Mouse (Mus musculus): ENCODE measurements around the gene Itga2. TPM values are rescaled to one million over a fixed set of nuclear protein-coding genes. Genes with fewer than 3 reads are reported as not detected.

The Itga2 gene
- total RNA-seq, 2 experiments from 2014 or later, result 0.43 to 2.3 TPM

DNA sequence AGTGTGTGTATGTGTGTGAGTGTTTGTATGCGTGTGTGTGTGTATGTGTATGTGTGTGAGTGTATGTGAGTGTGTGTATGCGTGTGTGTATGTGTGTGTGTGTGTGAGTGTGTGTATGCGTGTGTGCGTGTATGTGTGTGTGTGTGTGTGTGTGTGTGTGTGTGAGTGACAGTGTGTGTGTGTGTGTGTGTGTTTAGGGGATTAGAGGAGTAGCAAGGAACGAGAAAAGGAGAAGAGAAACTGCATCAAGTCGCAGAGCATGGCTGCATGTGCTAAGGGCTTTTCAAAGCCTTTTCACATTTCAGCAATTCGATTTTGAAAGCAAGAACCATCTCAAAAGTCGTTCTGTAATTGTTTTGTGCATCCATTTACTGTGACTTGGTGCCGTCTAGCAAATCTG is 21.3 kb downstream of the Itga2 start:
- H3K27ac ChIP-seq, result 0 out of 2 replicates have a peak overlapping the region, but pooled peaks have one; percentile 5
- intact Hi-C loops (cut with DNase I), result no loop called here
- no peak for DNase-seq
- TF ChIP-seq CTCF (IDR thresholded peaks at IDR 0.05), result no peak
- no peak overlapping the region for H3K4me3 ChIP-seq

DNA sequence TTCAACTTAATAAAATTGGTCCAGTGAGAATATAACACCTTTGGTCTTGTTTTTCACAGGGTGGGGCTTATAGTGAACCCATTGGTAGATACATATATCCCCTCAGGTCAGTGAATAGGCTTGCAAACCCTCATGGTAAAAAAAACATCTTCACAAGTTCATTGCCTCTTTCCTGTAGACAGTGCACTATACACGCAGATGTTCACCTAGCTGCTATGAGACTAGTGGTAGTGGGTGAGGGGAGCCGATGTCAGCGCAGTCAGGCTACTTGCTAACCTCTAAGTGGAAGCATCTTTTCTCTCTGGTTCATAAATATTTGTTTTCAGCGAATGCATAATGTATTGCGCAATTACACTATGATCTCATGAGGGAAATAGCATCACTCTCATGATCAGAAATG is 22.4 kb downstream of the Itga2 start:
- DNase-seq, result no peak
- no peak for TF ChIP-seq CTCF (IDR thresholded peaks at IDR 0.05)
- intact Hi-C loops (cut with DNase I), result no loop called here
- H3K27ac ChIP-seq, result no peak overlapping the region
- no peak overlapping the region for H3K4me3 ChIP-seq

DNA sequence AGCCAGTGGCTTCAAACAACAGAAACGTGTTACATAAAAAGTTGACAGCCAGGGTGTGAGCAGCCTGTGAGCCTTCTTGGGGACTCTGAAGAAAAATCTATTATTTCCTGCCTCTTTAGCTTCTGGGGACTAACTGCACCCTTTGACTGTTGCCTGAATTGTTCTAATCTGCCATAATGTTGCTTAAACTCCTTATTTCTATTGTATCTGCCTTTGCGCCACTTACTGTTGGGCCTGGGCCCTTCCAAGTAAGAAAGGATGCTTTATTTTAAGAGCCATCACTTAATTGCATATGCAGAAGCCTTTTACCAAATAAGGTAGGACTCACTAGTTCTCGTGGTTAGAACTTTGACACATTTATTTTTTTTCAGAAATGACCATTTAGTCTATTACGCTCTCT is 24.0 kb downstream of the Itga2 start:
- no peak overlapping the region for H3K4me3 ChIP-seq
- no peak overlapping the region for H3K27ac ChIP-seq
- no peak for DNase-seq
- intact Hi-C loops (cut with DNase I), result no loop called here
- TF ChIP-seq CTCF (IDR thresholded peaks at IDR 0.05), result no peak

DNA sequence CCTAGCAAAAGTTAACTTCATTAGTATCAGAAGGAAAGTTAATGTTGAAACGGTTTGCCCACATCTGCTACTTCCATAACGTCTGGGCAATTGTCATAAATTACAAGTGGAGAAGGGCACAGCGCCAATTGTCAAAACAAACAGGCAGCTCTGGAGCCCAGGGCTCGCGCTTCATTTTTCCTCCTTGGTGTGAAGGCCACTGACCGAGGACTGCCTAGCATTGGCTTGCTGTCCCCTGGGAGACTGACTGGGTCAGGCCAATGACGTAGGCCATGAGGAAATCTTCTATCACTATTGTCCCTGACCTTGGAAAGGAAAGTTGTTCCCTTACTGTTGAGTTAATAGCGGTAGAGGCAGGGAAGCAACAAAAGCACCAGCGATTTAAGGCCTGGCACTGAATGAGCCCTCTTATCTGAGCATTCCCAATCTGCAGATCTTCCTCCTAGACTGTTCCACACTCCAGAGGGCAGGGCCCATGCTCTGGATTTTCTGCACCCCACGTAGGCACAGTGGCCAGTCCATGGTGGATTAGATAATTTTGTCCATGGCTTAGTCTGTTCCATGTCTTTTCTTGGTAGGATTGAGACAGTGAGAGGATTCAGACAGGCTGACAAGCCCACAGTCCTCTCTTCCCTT is 35.0 kb downstream of the Itga2 start:
- H3K4me3 ChIP-seq, result peak overlapping the region; percentile 38
- TF ChIP-seq CTCF (IDR thresholded peaks at IDR 0.05), result no peak
- peak overlapping the region; percentile 74 for H3K27ac ChIP-seq
- intact Hi-C loops (cut with DNase I), result loop anchor here (5.0 kb wide), 1 partner anchor 60 kb away; no protein-coding TSS in a partner anchor
- peak; percentile 70 for DNase-seq

DNA sequence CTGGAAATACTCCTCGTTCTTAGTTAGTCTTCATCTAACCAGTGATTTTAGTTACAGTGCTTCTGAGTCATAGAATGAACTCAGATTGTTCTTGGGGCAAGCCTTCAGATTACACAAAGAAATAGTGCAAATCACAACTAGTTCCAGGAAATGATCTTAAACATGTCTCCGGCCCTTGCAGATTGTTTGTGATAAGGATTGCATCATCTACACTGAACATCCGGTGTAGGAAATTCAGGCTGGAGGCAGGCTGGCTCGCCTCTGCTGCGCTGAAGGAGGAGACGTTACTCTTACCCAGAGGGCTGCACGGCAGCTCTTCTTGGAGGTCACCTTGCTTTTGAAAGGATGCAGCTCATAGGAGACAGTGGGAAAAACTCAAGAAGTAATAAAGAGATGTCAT is 36.0 kb downstream of the Itga2 start:
- Histone ChIP-seq H3K4me3 (peak overlapping the region; percentile 38; the same call in 1 of the 2 replicates), H3K27ac (peak overlapping the region; percentile 74)
- DNase-seq, result no peak
- intact Hi-C loops (cut with DNase I), result loop anchor here (5.0 kb wide), 1 partner anchor 59 kb away; no protein-coding TSS in a partner anchor
- no peak for TF ChIP-seq CTCF (IDR thresholded peaks at IDR 0.05)

DNA sequence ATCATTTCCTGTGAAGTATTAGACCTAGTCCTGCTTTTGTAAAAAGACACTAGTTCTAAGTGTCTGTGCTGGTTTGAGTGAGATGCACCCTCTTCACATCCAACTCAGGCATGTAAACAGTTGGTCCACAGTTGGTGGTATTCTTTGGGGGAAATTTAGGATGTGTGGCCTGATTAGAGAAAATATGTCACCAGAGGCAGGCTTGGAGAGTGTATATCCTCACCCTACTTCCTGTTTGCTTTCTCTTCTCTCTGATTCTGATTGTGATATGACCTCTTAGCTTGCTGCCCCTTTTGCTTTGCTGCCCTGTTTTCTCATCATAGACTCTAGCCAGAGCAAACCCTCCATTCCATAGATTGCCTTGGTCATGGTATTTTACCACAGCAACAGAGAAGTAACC is 37.2 kb downstream of the Itga2 start:
- Histone ChIP-seq H3K4me3 (no peak overlapping the region), H3K27ac (no peak overlapping the region)
- intact Hi-C loops (cut with DNase I), result loop anchor here (5.0 kb wide), 1 partner anchor 57 kb away; no protein-coding TSS in a partner anchor
- TF ChIP-seq CTCF (IDR thresholded peaks at IDR 0.05), result no peak
- no peak for DNase-seq

DNA sequence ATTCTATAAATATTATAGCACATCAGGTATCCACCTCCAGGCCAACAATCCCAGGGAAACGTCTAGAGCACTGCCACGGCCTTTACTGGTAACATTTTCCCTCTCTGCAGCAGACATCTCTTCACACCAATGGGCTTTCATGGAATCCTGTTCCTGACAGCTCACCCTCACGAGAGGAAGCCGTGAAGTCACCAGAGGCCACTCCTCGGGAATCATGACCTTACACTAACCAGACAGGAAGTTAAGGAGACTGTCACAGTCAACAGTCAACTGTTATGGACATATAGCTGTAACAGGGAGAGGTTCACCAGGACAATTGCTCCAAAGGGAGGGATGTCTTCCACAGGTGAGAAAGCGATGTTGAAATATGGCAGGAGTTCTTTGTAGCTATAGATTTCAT is 40.2 kb downstream of the Itga2 start:
- H3K27ac ChIP-seq, result no peak overlapping the region

DNA sequence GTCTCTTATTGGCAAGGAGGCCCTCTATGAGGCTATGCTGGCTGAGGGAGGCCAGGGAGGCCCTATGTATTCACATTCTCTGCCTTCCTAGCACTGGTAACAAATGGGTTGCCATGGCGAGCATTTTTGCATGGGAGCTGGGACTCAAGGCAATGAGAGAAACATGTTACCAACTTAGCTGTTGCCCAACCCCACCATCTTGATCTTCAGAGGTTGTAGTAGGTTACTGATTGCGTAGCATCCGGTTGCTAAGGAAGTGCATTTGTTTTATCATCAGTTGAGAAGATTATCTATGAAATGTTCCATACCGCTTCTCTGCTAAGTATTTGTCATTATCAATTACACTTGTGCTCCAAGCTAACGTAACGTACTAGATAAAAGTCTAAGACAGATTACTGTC is 44.2 kb downstream of the Itga2 start:
- DNase-seq, result no peak
- Histone ChIP-seq H3K4me3 (no peak overlapping the region), H3K27ac (no peak overlapping the region)
- no peak for TF ChIP-seq CTCF (IDR thresholded peaks at IDR 0.05)
- intact Hi-C loops (cut with DNase I), result no loop called here

More for the DNA sequence above, 40.2 kb downstream of the Itga2 start:
- no peak for TF ChIP-seq CTCF (IDR thresholded peaks at IDR 0.05)
- H3K4me3 ChIP-seq, result no peak overlapping the region
- intact Hi-C loops (cut with DNase I), result no loop called here
- DNase-seq, result no peak

DNA sequence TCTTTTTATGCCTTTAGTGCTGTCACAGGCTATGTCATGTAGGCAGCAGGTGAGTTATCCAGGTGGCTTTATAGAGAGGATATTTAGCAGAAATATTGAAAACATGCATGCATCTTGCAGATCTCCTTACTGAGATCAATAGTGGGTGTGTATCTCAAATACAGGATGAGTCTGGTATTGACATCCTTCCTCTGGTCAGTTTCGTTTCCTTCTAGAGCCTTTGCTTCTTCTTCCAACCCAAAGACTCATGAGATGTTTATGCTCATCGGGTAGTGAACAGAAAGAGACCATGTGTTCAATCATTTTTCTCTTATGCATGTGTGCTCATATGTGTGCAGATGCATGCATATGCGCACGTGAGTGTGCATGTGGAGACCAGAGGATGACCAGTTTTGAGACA is 44.6 kb downstream of the Itga2 start:
- no peak overlapping the region for H3K27ac ChIP-seq
- no peak for DNase-seq
- intact Hi-C loops (cut with DNase I), result no loop called here
- no peak for TF ChIP-seq CTCF (IDR thresholded peaks at IDR 0.05)
- H3K4me3 ChIP-seq, result no peak overlapping the region

DNA sequence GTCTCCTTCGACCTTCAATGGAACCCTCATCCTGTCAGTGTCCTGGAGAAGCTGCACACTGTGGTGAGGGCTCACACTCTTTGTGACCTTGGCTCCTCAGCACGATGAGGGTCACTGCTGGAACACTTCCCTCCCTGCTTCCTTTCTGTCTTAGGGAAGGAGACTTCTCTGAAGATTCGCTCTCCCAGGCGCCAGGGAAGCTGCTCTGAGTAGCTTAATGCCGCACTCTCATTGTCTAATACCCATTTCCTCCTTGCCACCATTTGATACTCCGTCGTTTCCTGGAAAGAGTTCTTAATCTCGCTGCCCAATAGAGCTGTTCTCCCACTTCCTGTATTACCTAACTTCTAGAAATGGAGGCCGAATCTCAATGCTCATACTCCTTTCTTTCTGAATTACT is 46.7 kb downstream of the Itga2 start:
- H3K4me3 ChIP-seq, result peak overlapping the region; percentile 37
- intact Hi-C loops (cut with DNase I), result no loop called here
- TF ChIP-seq CTCF (IDR thresholded peaks at IDR 0.05), result no peak
- H3K27ac ChIP-seq, result no peak overlapping the region
- no peak for DNase-seq

DNA sequence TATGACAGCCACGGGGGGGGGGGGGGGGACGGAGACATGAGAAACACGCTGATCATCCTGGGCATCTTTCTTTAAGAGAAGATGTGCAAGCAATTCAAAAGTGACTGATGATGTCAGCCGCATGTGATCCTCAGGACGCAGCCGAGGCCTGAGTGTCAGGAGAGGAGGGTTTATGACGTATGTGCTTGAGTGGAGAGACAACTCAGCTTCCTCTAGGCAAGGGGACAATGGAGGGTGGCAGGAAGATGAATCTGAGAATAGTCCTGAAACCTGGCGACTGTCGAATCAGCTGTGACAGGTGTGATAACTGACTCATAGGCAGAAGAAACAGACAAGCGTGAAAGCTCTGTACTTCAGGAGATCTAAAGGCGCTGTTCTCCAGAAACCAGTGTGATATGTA is 53.2 kb downstream of the Itga2 start:
- intact Hi-C loops (cut with DNase I), result no loop called here
- no peak for TF ChIP-seq CTCF (IDR thresholded peaks at IDR 0.05)
- Histone ChIP-seq H3K27ac (no peak overlapping the region), H3K4me3 (no peak overlapping the region)
- no peak for DNase-seq

DNA sequence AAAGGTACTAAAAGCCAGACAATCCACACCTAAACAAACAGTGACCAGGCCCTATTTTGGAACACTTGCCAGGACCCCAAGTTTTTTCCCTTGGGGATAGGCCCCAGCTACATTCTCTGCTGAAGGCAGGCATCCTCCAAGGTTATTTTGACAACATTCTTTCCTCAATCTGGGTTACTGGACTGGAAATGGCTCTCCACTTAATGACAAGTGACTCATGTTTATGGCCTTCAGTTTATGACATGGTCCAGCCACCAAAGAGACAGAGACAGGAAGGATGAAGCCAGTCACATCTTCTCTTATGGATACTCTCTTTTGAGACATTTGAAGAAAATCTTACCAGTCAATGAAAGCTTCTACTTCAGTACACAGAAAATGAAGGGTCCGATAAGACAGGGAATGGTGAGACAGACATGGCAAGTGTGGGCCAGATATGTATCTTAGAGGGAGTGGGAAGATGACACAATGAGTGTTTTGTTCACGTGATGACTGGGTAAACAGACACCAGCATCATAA is 55.8 kb downstream of the Itga2 start:
- intact Hi-C loops (cut with DNase I), result no loop called here
- Histone ChIP-seq H3K27ac (no peak overlapping the region), H3K4me3 (no peak overlapping the region)
- no peak for DNase-seq
- no peak for TF ChIP-seq CTCF (IDR thresholded peaks at IDR 0.05)

DNA sequence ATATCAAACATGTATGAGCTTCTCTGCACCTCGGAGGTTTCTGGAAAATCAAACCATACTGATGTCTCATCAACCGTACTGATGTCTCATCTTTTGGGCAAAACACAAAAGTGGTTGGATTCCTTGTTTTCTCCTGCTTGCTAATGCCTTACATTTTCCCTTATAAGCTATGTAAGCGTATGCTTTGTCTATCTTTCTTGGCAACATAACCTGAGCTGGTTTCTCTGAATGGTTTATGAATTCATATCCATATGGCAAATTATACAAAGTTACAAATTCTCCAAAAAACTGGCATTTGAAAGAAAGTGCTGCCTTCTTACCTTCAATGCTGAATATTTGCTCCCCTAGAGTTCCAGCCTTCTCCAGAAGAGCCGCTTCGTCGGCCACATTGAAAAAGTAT is 57.2 kb downstream of the Itga2 start:
- no peak for TF ChIP-seq CTCF (IDR thresholded peaks at IDR 0.05)
- no peak overlapping the region for H3K27ac ChIP-seq
- H3K4me3 ChIP-seq, result no peak overlapping the region
- intact Hi-C loops (cut with DNase I), result no loop called here
- DNase-seq, result no peak

DNA sequence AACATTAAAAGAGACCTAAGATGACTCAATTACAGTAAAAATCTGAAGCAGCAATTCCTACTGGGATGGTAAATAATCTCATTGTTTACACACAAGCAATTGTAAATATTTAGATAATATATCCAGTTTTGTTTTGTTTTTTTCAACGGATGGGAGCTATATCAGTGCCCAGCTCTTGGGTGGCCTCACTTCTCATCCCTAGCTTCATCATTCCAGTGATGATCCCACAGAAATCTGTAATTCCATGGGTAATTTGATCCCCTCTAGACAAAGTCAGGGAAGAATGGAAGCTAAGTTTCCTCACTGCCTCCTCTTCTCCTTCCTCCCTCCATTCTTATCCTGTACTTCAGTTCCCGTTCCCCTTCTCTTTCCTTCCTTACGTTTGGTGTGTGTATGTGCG is 74.4 kb downstream of the Itga2 start:
- no peak overlapping the region for H3K4me3 ChIP-seq
- no peak for TF ChIP-seq CTCF (IDR thresholded peaks at IDR 0.05)
- no peak overlapping the region for H3K27ac ChIP-seq
- no peak for DNase-seq
- intact Hi-C loops (cut with DNase I), result no loop called here
